Mouse (Mus musculus) heart, embryonic 15.5 days (tissue): ENCODE data around the gene Rpl36al. TPM values are rescaled to one million over a fixed set of nuclear protein-coding genes. Genes with fewer than 3 reads are reported as not detected.

Experiments used
- ATAC-seq: fragments of 200-750 bp; cut with Nextera tagmentation; replicated peaks from 2 replicates; pipeline ENCODE4 v1.8.0; 2017; ENCODE audit warnings: low read depth, moderate TSS enrichment; ENCODE audit not compliant: insufficient number of reproducible peaks, insufficient read depth, low FRiP score
- H3K27ac ChIP-seq: fragments of 300-500 bp; sonication (generic); 2 replicates; pipeline ENCODE4 v1.5.1; 2015; ENCODE audit warnings: mild to moderate bottlenecking, inconsistent platforms
- H3K27me3 ChIP-seq: fragments of 300-500 bp; sonication (generic); 2 replicates; pipeline ENCODE4 v1.6.1; 2015; ENCODE audit warnings: inconsistent platforms
- H3K36me3 ChIP-seq: fragments of 300-500 bp; sonication (generic); 2 replicates; pipeline ENCODE4 v1.6.1; 2015; ENCODE audit warnings: mild to moderate bottlenecking, inconsistent platforms
- H3K4me1 ChIP-seq: fragments of 300-500 bp; sonication (generic); replicated peaks from 2 replicates; pipeline ENCODE4 v1.6.1; 2015; ENCODE audit warnings: inconsistent platforms
- H3K4me2 ChIP-seq: fragments of 300-500 bp; sonication (generic); 2 replicates; pipeline ENCODE4 v1.6.1; 2015; ENCODE audit warnings: inconsistent platforms, mild to moderate bottlenecking, moderate library complexity
- H3K4me3 ChIP-seq: fragments of 300-500 bp; sonication (generic); 2 replicates; pipeline ENCODE4 v1.5.1; 2015; ENCODE audit warnings: mild to moderate bottlenecking, inconsistent platforms
- H3K9ac ChIP-seq: fragments of 300-500 bp; sonication (generic); 2 replicates; pipeline ENCODE4 v1.6.1; 2015; ENCODE audit warnings: mild to moderate bottlenecking, inconsistent platforms
- H3K9me3 ChIP-seq: fragments of 300-500 bp; sonication (generic); replicated peaks from 2 replicates; pipeline ENCODE4 v1.6.1; 2016; ENCODE audit warnings: inconsistent platforms
- WGBS: fragments of 180-500 bp; shearing (Covaris S2); methylation state at CpG from one replicate; pipeline ENCODE4 v1.1.7; 2015; ENCODE audit warnings: mixed read lengths; 5-methylcytosine and 5-hydroxymethylcytosine counted together
- polyA plus RNA-seq: library from polyadenylated mRNA; unstranded; fragments of >200 nt; fragmentation: Nextera tagmentation; extraction: Ambion mirVana; gene quantifications from 2 replicates; pipeline ENCODE4 v1.2.1, GENCODE M21; 2015

Gene Rpl36al
- polyA plus RNA-seq = 376 and 496 TPM in 2 replicates

DNA sequence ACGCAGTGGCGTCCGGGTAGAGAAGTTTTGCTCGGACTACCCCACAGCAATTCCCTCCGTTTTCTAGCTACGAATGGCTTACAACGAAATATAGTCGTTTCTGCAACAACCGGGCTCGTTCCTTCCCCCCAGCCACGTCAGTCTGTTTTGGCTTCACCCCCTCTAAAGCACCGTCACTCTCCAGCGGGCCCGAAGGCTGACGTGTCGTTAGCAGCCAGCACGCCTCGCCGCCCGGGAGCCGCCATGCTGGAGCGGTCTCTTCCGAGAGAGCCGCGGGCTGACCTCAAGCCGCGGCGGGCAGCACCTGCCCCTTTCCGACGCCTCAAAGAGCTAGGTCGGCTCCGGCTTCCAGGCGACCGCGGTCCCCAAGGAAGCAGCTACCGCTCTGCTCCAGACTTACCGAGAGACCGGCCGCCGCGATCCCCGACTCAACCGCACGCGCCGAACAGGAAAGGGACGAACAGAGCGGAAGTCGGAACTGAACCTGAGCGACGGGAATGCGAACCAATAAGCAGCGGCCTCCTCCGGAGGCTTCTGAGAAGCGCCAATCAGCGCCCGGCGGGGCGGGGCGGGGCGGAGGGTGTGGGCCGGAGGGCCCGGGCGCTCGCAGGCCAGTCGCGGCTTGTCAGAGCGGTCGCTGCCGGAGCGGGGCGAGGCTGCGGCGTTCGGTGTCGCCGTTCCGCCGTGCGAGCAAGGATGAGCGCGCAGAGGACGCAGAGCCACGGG is at the start of gene Rpl36al, which contains the start of gene Mgat2:
Rpl36al (minus strand) TSS at position 501 of the 726 bp plus-strand sequence.
Mgat2 (plus strand) TSS at position 575 of the 726 bp plus-strand sequence.
- ATAC-seq = peak; percentile 98
- Histone ChIP-seq H3K27ac (peak within 1 kb of the TSS; percentile 92), H3K36me3 (peaks cover 8% of the 10 kb centered on the region; the same call in 1 of the 2 replicates), H3K4me1 (peaks cover 25% of the 10 kb centered on the region), H3K27me3 (no peaks in the 10 kb centered on the region), H3K4me2 (peak within 1 kb of the TSS; percentile 96), H3K9me3 (no peaks in the 10 kb centered on the region), H3K9ac (peak within 1 kb of the TSS; percentile 86), H3K4me3 (peak within 1 kb of the TSS; percentile 77)
- under 1% methylated on average over 80 of the region's 84 CpGs for WGBS

DNA sequence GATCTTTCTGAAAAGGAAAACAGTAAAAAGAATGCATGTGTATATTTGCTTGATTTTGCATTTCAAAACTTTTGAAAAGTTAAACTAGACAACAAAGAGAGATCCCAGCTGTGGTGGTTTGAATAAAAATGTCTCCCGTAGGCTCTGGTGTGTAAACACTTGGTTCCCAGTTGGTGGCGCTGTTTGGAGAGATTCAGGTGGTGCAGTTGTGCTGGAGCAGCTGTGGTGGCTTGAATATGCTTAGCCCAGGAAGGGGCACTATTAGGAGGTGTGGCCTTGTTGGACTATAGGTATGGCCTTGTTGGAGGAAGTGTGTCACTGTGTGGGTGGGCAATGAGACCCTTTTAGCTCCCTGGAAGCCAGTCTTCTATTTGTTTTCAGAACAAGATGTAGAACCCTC is 45.4 kb upstream of the Rpl36al start:
- Histone ChIP-seq H3K4me3 (no peak overlapping the region), H3K27ac (no peak overlapping the region), H3K9ac (no peak overlapping the region), H3K36me3 (peaks cover 8% of the 10 kb centered on the region; the same call in 1 of the 2 replicates), H3K9me3 (no peaks in the 10 kb centered on the region), H3K27me3 (no peaks in the 10 kb centered on the region), H3K4me2 (no peak overlapping the region), H3K4me1 (peaks cover 9% of the 10 kb centered on the region)
- WGBS = 66% methylated on average over 2 of the region's 2 CpGs
- ATAC-seq = no peak

DNA sequence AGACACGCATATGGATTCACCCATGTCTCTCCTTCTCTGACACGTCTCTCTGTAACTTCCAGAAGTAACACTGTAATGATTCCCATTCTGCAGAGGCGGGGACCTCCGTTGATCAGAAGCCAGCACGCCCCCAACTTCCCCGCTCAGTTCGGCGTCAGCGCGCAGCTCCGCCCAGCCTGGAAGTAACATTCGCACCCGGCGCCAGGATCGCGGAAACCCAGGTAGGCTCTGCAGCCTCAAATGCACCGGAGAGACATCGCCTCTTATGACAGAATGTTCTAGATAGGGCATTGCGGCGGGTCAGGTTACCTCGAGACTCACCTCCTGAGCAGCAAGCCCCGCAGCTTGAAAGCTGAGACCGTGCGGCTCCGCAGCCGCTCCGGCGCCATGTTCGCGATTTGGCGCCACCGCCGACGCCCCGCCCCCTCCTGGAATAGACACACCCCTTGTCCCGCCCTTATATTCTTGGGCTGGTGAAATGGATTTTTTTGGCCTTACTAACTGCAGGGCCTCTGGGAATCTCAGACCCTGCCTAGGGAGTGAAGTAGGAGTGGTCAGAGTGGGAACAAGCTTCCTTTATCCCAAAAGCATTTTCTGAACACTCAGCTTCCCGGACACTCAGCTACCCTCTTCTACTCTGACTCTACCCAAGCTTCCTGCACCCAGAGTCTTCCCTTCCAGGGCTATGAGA is 44.0 kb upstream of the Rpl36al start, which contains the start of gene Pole2:
Pole2 (minus strand) TSS at position 420 of the 691 bp plus-strand sequence.
- Histone ChIP-seq H3K4me2 (peak within 1 kb of the TSS; percentile 71), H3K27ac (peak within 1 kb of the TSS; percentile 84), H3K9ac (peak within 1 kb of the TSS; percentile 64), H3K4me1 (peaks cover 9% of the 10 kb centered on the region), H3K9me3 (no peaks in the 10 kb centered on the region), H3K4me3 (peak within 1 kb of the TSS; percentile 90), H3K36me3 (peaks cover 8% of the 10 kb centered on the region; the same call in 1 of the 2 replicates), H3K27me3 (no peaks in the 10 kb centered on the region)
- ATAC-seq = peak; percentile 93
- WGBS = under 1% methylated on average over 37 of the region's 37 CpGs

DNA sequence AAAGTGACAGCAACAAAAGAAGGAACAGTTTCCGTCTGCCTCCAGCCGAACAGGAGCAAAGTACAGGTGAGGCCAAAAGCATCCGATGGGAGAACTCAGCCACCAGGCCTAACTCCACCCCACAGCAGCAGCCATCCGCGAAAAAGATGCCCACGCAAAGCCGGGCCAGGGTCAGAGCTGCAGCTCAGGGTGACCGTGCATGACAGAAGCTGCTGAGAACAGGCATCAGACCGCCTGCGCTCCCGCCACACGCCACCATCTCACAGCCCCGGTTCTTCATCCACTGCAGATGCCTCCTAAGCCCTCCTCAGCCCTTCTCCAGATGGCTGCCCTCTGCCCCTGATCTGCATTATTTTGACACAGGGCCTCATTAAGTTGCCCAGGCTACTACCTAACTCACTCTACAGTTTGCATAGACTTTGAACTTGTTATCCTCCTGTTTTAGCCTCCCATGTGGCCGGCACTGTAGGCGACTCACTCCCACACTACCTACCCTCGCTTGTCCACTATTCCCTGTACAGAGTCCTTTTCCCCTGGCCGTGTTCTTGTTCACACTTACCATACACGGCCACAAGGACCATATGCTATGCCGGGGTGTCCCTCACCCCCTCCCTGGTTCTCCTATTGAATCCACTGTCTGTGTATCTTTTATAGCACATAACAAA is 36.9 kb upstream of the Rpl36al start:
- H3K9ac ChIP-seq = no peak overlapping the region
- H3K9me3 ChIP-seq = no peaks in the 10 kb centered on the region
- H3K36me3 ChIP-seq = peaks cover 26% of the 10 kb centered on the region
- no peak overlapping the region for H3K4me2 ChIP-seq
- WGBS = 87% methylated on average over 19 of the region's 19 CpGs
- H3K27ac ChIP-seq = no peak overlapping the region
- no peak for ATAC-seq
- H3K27me3 ChIP-seq = no peaks in the 10 kb centered on the region
- no peak overlapping the region for H3K4me3 ChIP-seq
- no peaks in the 10 kb centered on the region for H3K4me1 ChIP-seq

DNA sequence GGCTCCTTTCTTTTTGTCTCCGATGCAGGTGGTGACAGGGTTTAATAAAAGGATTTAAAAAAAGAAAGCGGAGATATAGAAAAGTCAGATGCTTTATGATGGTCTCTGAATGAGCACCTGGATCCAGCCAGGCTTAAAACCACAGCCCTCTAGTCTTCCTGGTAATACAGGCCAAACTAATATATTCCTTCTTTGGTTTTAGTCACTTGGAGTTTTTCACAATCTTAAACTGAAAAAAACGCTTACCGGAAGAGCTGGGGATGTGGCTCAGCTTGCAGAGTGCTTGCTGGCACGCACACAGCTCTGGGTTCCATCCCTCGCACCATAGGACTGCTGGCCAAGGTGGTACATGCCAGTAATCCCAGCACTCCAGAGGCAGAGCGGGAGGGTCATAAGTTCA is 32.7 kb upstream of the Rpl36al start:
- H3K36me3 ChIP-seq = peaks cover 46% of the 10 kb centered on the region
- ATAC-seq = no peak

DNA sequence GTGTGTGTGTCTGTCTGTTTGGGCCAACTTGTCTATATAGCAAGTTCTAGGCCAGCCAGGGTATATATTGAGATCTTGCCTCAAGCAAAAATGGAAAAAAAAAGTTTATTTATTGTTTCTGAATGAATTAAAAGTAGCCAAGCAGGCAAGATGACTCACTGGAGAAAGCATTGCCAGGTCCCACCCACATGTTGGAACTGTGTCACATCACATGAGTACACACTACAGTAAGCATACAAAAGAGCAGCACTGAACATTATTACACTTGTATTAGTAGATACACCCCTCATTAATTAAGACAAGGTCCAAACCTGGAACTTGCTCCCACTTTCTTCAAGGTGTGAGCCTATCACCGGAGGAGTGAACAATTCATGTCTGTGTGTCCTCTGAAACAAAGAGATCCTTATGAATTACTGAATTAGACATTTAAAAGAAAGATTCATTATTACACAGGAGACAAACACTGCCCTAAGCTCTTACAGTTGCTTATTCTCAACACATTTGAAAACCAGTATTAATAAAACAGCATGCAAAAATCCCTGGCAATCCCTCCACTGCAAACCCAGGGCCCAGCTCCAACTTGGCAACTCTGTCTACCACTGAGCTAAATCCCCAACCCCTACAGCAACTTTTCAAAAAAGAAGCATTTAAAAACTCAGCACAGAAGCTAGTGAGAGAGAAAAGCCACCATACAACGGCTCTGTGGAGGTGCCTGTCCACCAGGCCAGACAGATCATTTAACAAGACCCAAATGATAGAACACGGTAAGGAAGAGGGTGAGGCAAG is 31.3 kb upstream of the Rpl36al start:
- no peak overlapping the region for H3K27ac ChIP-seq
- 81% methylated on average over 3 of the region's 3 CpGs for WGBS
- no peaks in the 10 kb centered on the region for H3K27me3 ChIP-seq
- H3K4me2 ChIP-seq = no peak overlapping the region
- peaks cover 5% of the 10 kb centered on the region; the same call in 1 of the 2 replicates for H3K4me1 ChIP-seq
- ATAC-seq = no peak
- H3K9ac ChIP-seq = no peak overlapping the region
- H3K9me3 ChIP-seq = no peaks in the 10 kb centered on the region
- H3K4me3 ChIP-seq = no peak overlapping the region
- peaks cover 34% of the 10 kb centered on the region for H3K36me3 ChIP-seq

More for the DNA sequence above, 32.7 kb upstream of the Rpl36al start:
- Histone ChIP-seq H3K27me3 (no peaks in the 10 kb centered on the region), H3K9me3 (no peaks in the 10 kb centered on the region), H3K9ac (no peak overlapping the region), H3K4me3 (no peak overlapping the region), H3K4me1 (no peaks in the 10 kb centered on the region), H3K27ac (no peak overlapping the region), H3K4me2 (no peak overlapping the region)
- 85% methylated on average over 7 of the region's 7 CpGs for WGBS

DNA sequence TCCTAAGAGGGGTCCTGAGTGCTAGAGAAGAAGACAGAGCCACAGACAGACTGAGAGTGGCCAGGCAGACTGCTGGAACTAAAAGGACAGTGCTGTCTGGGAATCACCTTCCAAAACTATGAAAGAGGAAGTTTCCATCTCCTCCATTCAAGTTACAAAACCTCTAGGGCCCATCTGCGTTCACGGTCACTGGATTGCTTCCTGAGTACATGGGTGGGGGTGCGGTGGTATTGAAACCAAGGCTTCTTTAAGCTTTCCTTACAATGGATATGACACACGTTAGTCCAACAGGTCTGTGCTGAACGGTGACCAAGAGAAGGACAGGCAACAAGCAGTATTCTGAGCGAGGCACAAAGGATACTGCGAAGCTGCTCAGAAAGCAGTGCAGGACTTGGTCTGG is 30.5 kb upstream of the Rpl36al start:
- H3K4me2 ChIP-seq = no peak overlapping the region
- H3K9ac ChIP-seq = no peak overlapping the region
- H3K27ac ChIP-seq = no peak overlapping the region
- peaks cover 5% of the 10 kb centered on the region; the same call in 1 of the 2 replicates for H3K4me1 ChIP-seq
- H3K4me3 ChIP-seq = no peak overlapping the region
- no peaks in the 10 kb centered on the region for H3K9me3 ChIP-seq
- no peak for ATAC-seq
- H3K27me3 ChIP-seq = no peaks in the 10 kb centered on the region
- H3K36me3 ChIP-seq = peaks cover 34% of the 10 kb centered on the region
- WGBS = 95% methylated on average over 7 of the region's 7 CpGs

DNA sequence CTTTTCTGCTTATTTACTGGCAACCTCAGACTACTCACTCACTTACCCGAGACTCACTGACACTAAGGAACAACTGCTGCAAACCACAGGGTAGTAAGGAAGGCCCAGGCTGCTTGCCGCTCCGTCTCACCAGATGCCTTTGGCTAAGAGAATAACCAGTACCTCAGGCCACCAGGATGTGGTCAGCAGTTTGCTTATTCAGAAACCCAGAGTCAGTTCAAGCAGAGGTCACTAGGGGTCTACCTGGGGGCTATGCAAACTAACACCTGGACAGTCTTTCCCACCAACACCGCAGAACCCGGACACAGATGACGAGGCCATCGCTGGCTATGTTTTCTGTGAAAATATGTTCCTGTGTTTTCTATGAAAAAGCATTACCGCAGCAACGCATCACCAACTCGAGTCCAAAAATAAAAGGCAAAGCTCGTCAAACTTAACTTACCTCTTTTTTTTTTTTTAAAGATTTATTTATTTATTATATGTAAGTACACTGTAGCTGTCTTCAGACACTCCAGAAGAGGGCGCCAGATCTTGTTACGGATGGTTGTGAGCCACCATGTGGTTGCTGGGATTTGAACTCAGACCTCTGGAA is 29.4 kb upstream of the Rpl36al start:
- Histone ChIP-seq H3K27ac (no peak overlapping the region), H3K4me1 (peaks cover 5% of the 10 kb centered on the region; the same call in 1 of the 2 replicates), H3K27me3 (no peaks in the 10 kb centered on the region), H3K9me3 (no peaks in the 10 kb centered on the region), H3K4me3 (no peak overlapping the region), H3K36me3 (peaks cover 39% of the 10 kb centered on the region), H3K9ac (no peak overlapping the region), H3K4me2 (no peak overlapping the region)
- no peak for ATAC-seq
- 92% methylated on average over 13 of the region's 13 CpGs for WGBS

DNA sequence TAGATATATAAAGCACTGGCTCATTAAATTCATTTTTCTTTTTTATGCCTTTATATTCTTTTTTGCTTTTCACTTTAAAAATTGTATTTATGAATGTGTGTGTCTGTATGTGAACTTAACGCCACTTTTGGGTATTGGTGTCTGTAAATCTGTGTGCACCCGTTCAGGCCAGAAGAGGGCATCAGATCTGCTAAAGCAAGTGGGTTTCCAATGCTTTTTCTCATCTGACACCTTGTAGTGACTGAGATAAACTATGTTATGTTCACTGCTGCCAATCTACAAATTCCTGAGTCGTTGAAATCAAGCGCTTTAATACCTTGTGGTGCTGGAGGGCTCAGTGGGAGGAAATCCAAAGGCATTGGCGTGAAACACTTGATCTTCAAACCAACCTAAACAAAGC is 27.2 kb upstream of the Rpl36al start:
- Histone ChIP-seq H3K27ac (0 out of 2 replicates have a peak overlapping the region, but pooled peaks have one; percentile 18), H3K4me2 (no peak overlapping the region), H3K9ac (no peak overlapping the region), H3K9me3 (no peaks in the 10 kb centered on the region), H3K36me3 (peaks cover 40% of the 10 kb centered on the region), H3K4me3 (no peak overlapping the region), H3K27me3 (no peaks in the 10 kb centered on the region), H3K4me1 (peaks cover 5% of the 10 kb centered on the region; the same call in 1 of the 2 replicates)
- 0 out of 2 replicates have a peak, but pooled peaks have one; percentile 35 for ATAC-seq
- WGBS = 44% methylated on average over 5 of the region's 5 CpGs
